Mouse (Mus musculus) hindbrain, embryonic 15.5 days (tissue): ENCODE measurements around the gene Mob3b. TPM values are rescaled to one million over a fixed set of nuclear protein-coding genes. Genes with fewer than 3 reads are reported as not detected.
"Not testable (repeated sequence)": the region's sequence is repeated elsewhere in the genome, so short reads cannot be mapped to it uniquely, and the experiment has no call there.

ENCODE experiments used
- ATAC-seq: fragments of 200-750 bp; cut with Nextera tagmentation; 2 replicates; pipeline ENCODE4 v1.8.0; 2017; ENCODE audit warnings: low read depth, moderate number of reproducible peaks, moderate TSS enrichment; ENCODE audit not compliant: low FRiP score
- H3K27ac ChIP-seq: fragments of 300-500 bp; sonication (generic); replicated peaks from 2 replicates; pipeline ENCODE4 v1.5.1; 2015; ENCODE audit warnings: mild to moderate bottlenecking, inconsistent platforms
- H3K27me3 ChIP-seq: fragments of 300-500 bp; sonication (generic); 2 replicates; pipeline ENCODE4 v1.6.1; 2015; ENCODE audit warnings: control low read depth, inconsistent platforms
- H3K36me3 ChIP-seq: fragments of 300-500 bp; sonication (generic); 2 replicates; pipeline ENCODE4 v1.6.1; 2015; ENCODE audit warnings: control low read depth, inconsistent platforms
- H3K4me1 ChIP-seq: fragments of 300-500 bp; sonication (generic); replicated peaks from 2 replicates; pipeline ENCODE4 v1.6.1; 2015; ENCODE audit warnings: control low read depth, inconsistent platforms
- H3K4me2 ChIP-seq: fragments of 300-500 bp; sonication (generic); 2 replicates; pipeline ENCODE4 v1.6.1; 2015; ENCODE audit warnings: moderate library complexity, mild to moderate bottlenecking, inconsistent platforms
- H3K4me3 ChIP-seq: fragments of 300-500 bp; sonication (generic); 2 replicates; pipeline ENCODE4 v1.5.1; 2015; ENCODE audit warnings: mild to moderate bottlenecking, inconsistent platforms
- H3K9ac ChIP-seq: fragments of 300-500 bp; sonication (generic); 2 replicates; pipeline ENCODE4 v1.6.1; 2015; ENCODE audit warnings: inconsistent platforms
- H3K9me3 ChIP-seq: fragments of 300-500 bp; sonication (generic); 2 replicates; pipeline ENCODE4 v1.6.1; 2016; ENCODE audit warnings: control low read depth, inconsistent platforms
- WGBS: fragments of 180-500 bp; shearing (Covaris S2); methylation state at CpG from one replicate; pipeline ENCODE4 v1.1.7; 2015; 5-methylcytosine and 5-hydroxymethylcytosine counted together
- polyA plus RNA-seq: library from polyadenylated mRNA; unstranded; fragments of >200 nt; fragmentation: Nextera tagmentation; extraction: Ambion mirVana; gene quantifications from 2 replicates; pipeline ENCODE4 v1.2.1, GENCODE M21; 2015

Mob3b gene
- polyA plus RNA-seq, 1 experiment from 2014 or later, result 3.9 TPM

GRCm38 (mm10) chr4:34922177-34922870 is 235.0 kb downstream of the Mob3b start:
- Histone ChIP-seq H3K4me1 (no peaks in the 10 kb centered on the region), H3K9me3 (no peaks in the 10 kb centered on the region), H3K4me2 (no peak overlapping the region), H3K9ac (no peak overlapping the region), H3K36me3 (no peaks in the 10 kb centered on the region), H3K27me3 (no peaks in the 10 kb centered on the region), H3K4me3 (no peak overlapping the region), H3K27ac (no peak overlapping the region)
- peak; percentile 66; the same call in 1 of the 2 replicates for ATAC-seq
- WGBS, result 64% methylated on average over 6 of the region's 6 CpGs

GRCm38 (mm10) chr4:34917400-34917799 is 239.9 kb downstream of the Mob3b start:
- H3K4me1 ChIP-seq, result no peaks in the 10 kb centered on the region
- H3K4me3 ChIP-seq, result no peak overlapping the region
- H3K9me3 ChIP-seq, result no peaks in the 10 kb centered on the region
- no peak overlapping the region for H3K27ac ChIP-seq
- H3K9ac ChIP-seq, result no peak overlapping the region
- no peak overlapping the region for H3K4me2 ChIP-seq
- no peaks in the 10 kb centered on the region for H3K36me3 ChIP-seq
- no peaks in the 10 kb centered on the region for H3K27me3 ChIP-seq
- no peak for ATAC-seq
- 48% methylated on average over 7 of the region's 7 CpGs for WGBS

- Histone ChIP-seq H3K27me3 (no peaks in the 10 kb centered on the region), H3K27ac (no peak overlapping the region), H3K4me1 (no peaks in the 10 kb centered on the region), H3K9me3 (no peaks in the 10 kb centered on the region), H3K4me3 (no peak overlapping the region), H3K36me3 (no peaks in the 10 kb centered on the region), H3K4me2 (no peak overlapping the region), H3K9ac (no peak overlapping the region)
- WGBS, result 87% methylated on average over 3 of the region's 3 CpGs
- no peak for ATAC-seq
Observed at GRCm38 (mm10) chr4:34912171-34912570, 245.1 kb downstream of the Mob3b start.

- no peak for ATAC-seq
- Histone ChIP-seq H3K9me3 (no peaks in the 10 kb centered on the region), H3K4me3 (no peak overlapping the region), H3K9ac (no peak overlapping the region), H3K4me1 (no peaks in the 10 kb centered on the region), H3K27me3 (no peaks in the 10 kb centered on the region), H3K4me2 (no peak overlapping the region), H3K36me3 (no peaks in the 10 kb centered on the region), H3K27ac (no peak overlapping the region)
- WGBS, result 74% methylated on average over 3 of the region's 3 CpGs
Observed at GRCm38 (mm10) chr4:34911401-34911800, 245.9 kb downstream of the Mob3b start.

- no peaks in the 10 kb centered on the region for H3K4me1 ChIP-seq
- no peaks in the 10 kb centered on the region for H3K9me3 ChIP-seq
- no peaks in the 10 kb centered on the region for H3K27me3 ChIP-seq
- H3K9ac ChIP-seq, result no peak overlapping the region
- no peak overlapping the region for H3K27ac ChIP-seq
- H3K36me3 ChIP-seq, result no peaks in the 10 kb centered on the region
- no peak overlapping the region for H3K4me2 ChIP-seq
- no peak for ATAC-seq
- no peak overlapping the region for H3K4me3 ChIP-seq
- WGBS, result 92% methylated on average over 7 of the region's 7 CpGs
Observed at GRCm38 (mm10) chr4:34908127-34908526, 249.2 kb downstream of the Mob3b start.

GRCm38 (mm10) chr4:34907026-34907425 is 250.3 kb downstream of the Mob3b start:
- H3K36me3 ChIP-seq, result no peaks in the 10 kb centered on the region
- WGBS, result 52% methylated on average over 14 of the region's 14 CpGs
- no peaks in the 10 kb centered on the region for H3K4me1 ChIP-seq
- H3K27me3 ChIP-seq, result no peaks in the 10 kb centered on the region
- no peak overlapping the region for H3K4me3 ChIP-seq
- H3K9me3 ChIP-seq, result no peaks in the 10 kb centered on the region
- no peak for ATAC-seq
- H3K4me2 ChIP-seq, result no peak overlapping the region
- H3K9ac ChIP-seq, result no peak overlapping the region
- no peak overlapping the region for H3K27ac ChIP-seq

GRCm38 (mm10) chr4:34906151-34906550 is 251.1 kb downstream of the Mob3b start:
- no peak overlapping the region for H3K9ac ChIP-seq
- H3K4me3 ChIP-seq, result no peak overlapping the region
- no peaks in the 10 kb centered on the region for H3K27me3 ChIP-seq
- H3K4me2 ChIP-seq, result no peak overlapping the region
- H3K9me3 ChIP-seq, result no peaks in the 10 kb centered on the region
- no peaks in the 10 kb centered on the region for H3K36me3 ChIP-seq
- no peaks in the 10 kb centered on the region for H3K4me1 ChIP-seq
- no peak for ATAC-seq
- 77% methylated on average over 4 of the region's 4 CpGs for WGBS
- H3K27ac ChIP-seq, result no peak overlapping the region

GRCm38 (mm10) chr4:34905396-34905795 is 251.9 kb downstream of the Mob3b start:
- Histone ChIP-seq H3K27ac (no peak overlapping the region), H3K9me3 (no peaks in the 10 kb centered on the region), H3K4me1 (no peaks in the 10 kb centered on the region), H3K9ac (no peak overlapping the region), H3K4me2 (no peak overlapping the region), H3K36me3 (no peaks in the 10 kb centered on the region), H3K4me3 (no peak overlapping the region), H3K27me3 (no peaks in the 10 kb centered on the region)
- WGBS, result 65% methylated on average over 5 of the region's 5 CpGs
- no peak for ATAC-seq

GRCm38 (mm10) chr4:34901582-34901981 is 255.7 kb downstream of the Mob3b start:
- not testable (repeated sequence) for H3K9me3 ChIP-seq, H3K36me3 ChIP-seq, H3K27ac ChIP-seq, ATAC-seq, H3K4me3 ChIP-seq, H3K4me2 ChIP-seq, H3K4me1 ChIP-seq, H3K9ac ChIP-seq, H3K27me3 ChIP-seq
- 77% methylated on average over 3 of the region's 3 CpGs for WGBS

- H3K4me1 ChIP-seq, result no peaks in the 10 kb centered on the region; the same call in 1 of the 2 replicates
- H3K9me3 ChIP-seq, result no peaks in the 10 kb centered on the region
- no peak overlapping the region for H3K4me3 ChIP-seq
- no peak overlapping the region for H3K27ac ChIP-seq
- no peak overlapping the region for H3K4me2 ChIP-seq
- no peaks in the 10 kb centered on the region for H3K36me3 ChIP-seq
- no peak for ATAC-seq
- WGBS, result 79% methylated on average over 4 of the region's 4 CpGs
- no peak overlapping the region for H3K9ac ChIP-seq
- no peaks in the 10 kb centered on the region for H3K27me3 ChIP-seq
Observed at GRCm38 (mm10) chr4:34901166-34901565, 256.1 kb downstream of the Mob3b start.

GRCm38 (mm10) chr4:34900155-34900554 is 257.1 kb downstream of the Mob3b start:
- Histone ChIP-seq H3K4me1 (no peaks in the 10 kb centered on the region; the same call in 1 of the 2 replicates), H3K36me3 (no peaks in the 10 kb centered on the region), H3K9ac (no peak overlapping the region), H3K9me3 (no peaks in the 10 kb centered on the region), H3K27me3 (no peaks in the 10 kb centered on the region), H3K27ac (no peak overlapping the region), H3K4me2 (no peak overlapping the region), H3K4me3 (no peak overlapping the region)
- 48% methylated on average over 9 of the region's 9 CpGs for WGBS
- ATAC-seq, result no peak

GRCm38 (mm10) chr4:34899322-34899721 is 258.0 kb downstream of the Mob3b start:
- ATAC-seq, result no peak
- 100% methylated on average over 1 of the region's 1 CpGs for WGBS
- no peak overlapping the region for H3K9ac ChIP-seq

More at GRCm38 (mm10) chr4:34899322-34899721, 258.0 kb downstream of the Mob3b start:
- H3K27me3 ChIP-seq, result no peaks in the 10 kb centered on the region
- H3K4me1 ChIP-seq, result no peaks in the 10 kb centered on the region; the same call in 1 of the 2 replicates
- H3K4me3 ChIP-seq, result no peak overlapping the region
- H3K36me3 ChIP-seq, result no peaks in the 10 kb centered on the region
- no peak overlapping the region for H3K27ac ChIP-seq
- no peaks in the 10 kb centered on the region for H3K9me3 ChIP-seq
- H3K4me2 ChIP-seq, result no peak overlapping the region
